Mouse (Mus musculus): ENCODE measurements around the gene Suclg2.

GRCm38 (mm10) chr6:95723361-95723760 lies 4.8 kb upstream of the Suclg2 start:
- no peak for TF ChIP-seq CTCF (IDR thresholded peaks at IDR 0.05; ENCODE audit: low read depth, low read length)
- TF ChIP-seq POLR2A (IDR thresholded peaks at IDR 0.05; ENCODE audit: extremely low read depth, insufficient read depth, low read length), result no peak

Measured in liver, adult 2 months (tissue).